Mouse (Mus musculus) right cerebral cortex, postnatal 25 days (tissue): ENCODE measurements around the gene Zdhhc17.

Experiments used
- DNase-seq: peaks from one replicate; pipeline ENCODE4 v3.0.0; 2022

Gene Zdhhc17

DNA sequence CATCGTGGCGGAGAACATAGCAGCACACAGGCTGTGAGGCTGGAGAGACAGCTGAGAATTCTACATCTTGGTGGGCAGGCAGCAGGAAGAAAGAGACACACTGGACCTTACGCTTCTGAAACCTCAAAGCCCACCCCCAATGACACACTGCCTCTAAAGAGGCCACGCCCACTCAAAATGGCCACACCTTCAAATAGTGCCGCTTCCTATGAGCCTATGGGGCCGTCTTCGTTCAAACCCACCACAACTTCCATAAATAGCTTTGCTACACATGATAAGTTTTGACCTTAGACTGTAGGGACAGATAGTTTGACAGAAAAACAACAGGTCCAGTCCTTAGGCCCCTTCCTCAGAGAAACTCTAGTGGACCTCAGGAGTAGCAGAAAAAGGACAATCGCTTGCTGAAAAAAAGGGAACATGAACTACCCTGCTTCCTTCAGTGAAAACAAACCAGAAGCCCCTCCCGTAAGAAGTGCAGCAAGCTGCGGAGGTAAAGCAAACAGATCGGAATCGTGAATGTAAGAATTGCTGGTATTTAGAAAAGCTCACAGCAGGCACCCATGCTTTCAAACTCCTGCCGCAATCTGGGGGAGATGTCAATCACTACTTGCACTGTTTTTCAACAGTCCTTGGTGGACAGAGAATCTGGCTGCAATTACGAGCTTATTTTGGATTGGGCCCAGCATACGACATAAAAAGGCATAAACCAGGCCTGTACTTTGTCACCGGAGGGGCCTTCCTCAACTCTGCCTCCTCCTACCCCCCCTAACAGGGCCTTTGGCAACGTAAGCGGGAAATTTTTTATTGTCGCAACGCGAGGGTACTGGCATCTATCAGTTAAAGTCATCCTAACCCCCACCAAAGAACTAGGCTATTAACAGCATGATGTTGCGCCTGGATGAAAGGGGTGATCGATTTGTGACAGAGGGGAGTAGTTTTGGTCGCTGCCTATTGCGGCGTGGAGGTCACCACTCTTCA lies 91.2 kb downstream of the Zdhhc17 start:
- DNase-seq, result no peak

DNA sequence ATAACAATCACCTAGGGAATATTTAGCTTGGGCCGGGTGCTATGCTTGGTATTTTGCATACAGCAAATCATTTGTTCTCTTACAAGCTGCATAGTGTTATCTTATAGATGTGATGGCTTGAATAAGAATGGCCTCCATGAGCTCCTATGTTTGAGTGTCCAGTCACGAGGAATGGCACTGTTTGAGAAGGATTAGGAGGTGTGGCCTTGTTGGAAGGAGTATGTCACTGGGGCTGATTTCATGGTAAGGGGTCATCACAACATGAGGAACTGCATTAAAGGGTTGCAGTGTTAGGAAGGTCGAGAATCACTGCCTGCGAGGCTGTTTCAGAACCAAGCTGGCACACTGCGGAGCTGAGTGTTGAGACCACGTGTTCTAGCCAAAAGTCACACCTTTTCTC lies 92.4 kb downstream of the Zdhhc17 start:
- no peak for DNase-seq

DNA sequence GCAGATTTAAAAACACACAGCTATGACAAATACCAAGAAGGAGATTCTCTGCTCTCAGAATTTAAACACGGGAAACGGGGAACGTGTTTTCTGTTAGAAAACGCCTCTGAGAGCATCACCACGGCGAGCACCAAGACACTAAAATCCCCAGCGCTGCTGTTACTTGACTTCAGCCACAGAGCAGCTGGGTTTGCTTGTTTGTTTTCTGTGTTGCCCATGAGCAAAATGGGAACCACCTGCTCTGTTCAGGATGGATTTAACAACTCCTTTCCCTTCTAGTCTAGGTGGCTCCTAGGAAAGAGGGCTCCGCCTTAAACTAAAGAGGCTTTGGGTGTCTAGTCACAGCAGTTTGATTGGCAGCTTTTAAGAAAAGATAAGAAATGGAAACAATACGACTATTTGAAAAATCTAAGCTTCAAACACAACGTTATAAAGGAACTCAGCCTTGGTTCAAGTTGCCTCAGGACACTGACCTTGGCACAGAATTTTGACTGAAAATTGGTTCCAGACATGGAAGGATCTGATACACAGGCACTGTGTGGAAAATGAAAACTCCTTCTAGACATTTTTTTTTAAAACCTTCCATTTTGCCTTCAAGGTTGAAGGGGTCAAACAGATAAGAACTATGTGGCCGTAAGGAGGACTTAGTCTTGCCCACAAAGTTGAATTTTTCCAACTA lies 93.1 kb downstream of the Zdhhc17 start:
- DNase-seq, result no peak

DNA sequence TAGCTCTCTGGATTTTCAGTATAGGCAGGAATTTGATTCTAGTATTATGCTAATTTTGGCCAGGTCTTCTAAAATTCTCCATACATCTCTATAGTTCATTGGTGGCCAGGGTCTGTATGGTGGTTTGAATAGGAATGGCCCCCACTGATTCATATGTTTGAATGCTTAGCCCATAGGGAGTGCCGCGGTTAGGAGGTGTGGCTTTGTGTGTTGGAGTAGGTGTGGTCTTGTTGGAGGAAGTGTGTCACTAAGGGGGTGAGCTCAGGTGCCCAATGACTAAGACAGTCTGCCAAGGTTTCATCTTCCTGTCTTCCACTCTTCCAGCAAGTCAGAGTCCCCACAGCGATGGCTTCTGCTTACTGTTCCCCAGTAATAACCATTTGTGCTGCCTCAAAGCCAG lies 106.1 kb downstream of the Zdhhc17 start:
- DNase-seq, result no peak

DNA sequence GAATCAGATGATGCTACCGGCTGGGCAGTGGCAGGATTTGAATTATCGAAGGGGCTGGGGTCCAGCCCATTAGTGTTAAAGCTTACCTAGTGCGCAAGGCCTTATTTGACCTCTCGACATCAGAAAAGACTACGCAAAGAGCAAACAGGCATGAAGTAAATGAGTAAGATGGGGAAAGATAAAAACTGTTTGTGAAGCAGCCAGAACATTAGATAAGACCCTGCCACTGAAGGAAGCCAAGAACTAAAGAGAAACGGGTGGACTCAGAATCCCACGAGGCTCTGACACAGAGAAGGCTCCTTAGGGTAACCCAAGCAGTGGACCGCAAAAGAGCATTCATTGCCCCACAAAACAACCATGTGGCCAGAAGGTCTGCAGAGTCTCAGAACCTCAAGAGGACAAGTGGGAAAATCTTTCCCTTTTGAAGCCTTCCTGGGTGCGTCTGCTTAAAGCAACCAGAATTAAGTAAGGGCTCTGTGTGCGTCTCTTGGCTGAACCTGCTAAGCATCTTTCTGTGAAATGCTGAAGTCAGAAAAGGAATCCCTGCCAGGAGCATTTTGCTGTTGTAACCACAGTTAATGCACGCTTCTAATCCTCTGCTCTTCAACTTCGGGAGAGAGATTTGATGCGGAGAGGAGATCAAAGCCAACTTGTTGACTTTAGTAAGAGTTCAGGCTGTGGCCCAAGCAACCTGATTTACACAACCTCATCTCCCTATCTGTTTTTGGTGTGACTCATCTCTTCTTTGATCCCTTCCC lies 110.0 kb downstream of the Zdhhc17 start:
- no peak for DNase-seq
